Mouse (Mus musculus) heart, postnatal 10 days (tissue): ENCODE results near the gene F13a1. TPM values are rescaled to one million over a fixed set of nuclear protein-coding genes. Genes with fewer than 3 reads are reported as not detected.
A peak's percentile ranks its signal among the peaks of the same experiment; 100 is the strongest.

ENCODE experiments used
- DNase-seq, 2 experiments: peaks; one replicate each; pipeline ENCODE4 v3.0.0; 2021
- intact Hi-C: fragments of 180-260 bp; cut with DNase I; formaldehyde crosslinking; loops from one replicate; pipeline ENCODE4 v1.15.1; 2025
- total RNA-seq, 2 experiments: library from RNA; stranded (reverse); gene quantifications; 2 replicates each; pipeline ENCODE4 v1.2.3; 2021

F13a1 gene
- total RNA-seq, result 10 to 100 TPM; 14.4 to 18.8 TPM

- peak in 1 of 2 experiments; percentile 19 for DNase-seq
- intact Hi-C loops, result no loop called here
These were observed at the start of gene F13a1 for GRCm38 (mm10) chr13:37050126-37050525. Gene F13a1, minus strand, starts transcription at chr13:37050244.

DNA sequence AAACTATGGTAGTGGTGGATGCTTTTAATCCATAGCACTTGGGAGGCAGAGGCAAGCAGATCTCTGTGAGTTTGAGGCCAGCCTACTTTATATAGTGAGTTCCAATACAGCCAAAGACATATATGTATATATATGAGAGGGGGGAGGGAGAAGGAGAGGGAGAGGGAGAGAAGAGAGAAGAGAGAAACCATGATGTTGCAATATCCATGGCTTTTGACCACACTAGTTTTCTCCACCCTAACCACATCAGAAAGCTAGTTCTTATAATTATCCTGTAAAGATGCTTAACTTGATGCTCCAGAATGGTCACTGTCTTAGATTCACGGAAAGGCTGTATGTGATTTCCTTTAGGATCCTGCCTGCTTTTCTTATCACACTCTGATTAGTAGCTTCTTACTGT is 41.6 kb upstream of the F13a1 start:
- DNase-seq, result no peak
- intact Hi-C loops, result no loop called here

- no peak for DNase-seq
- intact Hi-C loops, result no loop called here
These were observed 39.1 kb upstream of the F13a1 start for GRCm38 (mm10) chr13:37089104-37089503.

GRCm38 (mm10) chr13:37081506-37082241 is 31.6 kb upstream of the F13a1 start:
- intact Hi-C loops, result no loop called here

DNA sequence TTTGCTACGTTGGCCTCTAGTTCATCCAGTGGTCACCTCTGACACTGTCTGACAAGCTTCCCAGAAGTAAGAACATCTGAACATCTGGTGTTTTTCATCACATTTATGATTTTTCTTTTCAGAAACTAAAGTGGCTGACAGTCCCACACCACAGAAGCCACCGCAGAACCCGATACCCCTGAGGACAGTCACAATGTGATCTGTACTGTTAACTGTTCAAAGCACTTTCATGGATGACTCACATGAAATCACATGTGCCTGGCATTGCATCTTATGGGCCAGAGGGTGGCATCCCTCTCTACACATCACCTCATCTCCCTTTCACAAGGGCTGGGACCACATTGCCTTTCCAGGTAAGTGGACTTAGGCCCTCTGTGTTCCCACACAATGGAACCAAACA is 21.3 kb upstream of the F13a1 start:
- no peak for DNase-seq
- intact Hi-C loops, result no loop called here

More at GRCm38 (mm10) chr13:37081506-37082241, 31.6 kb upstream of the F13a1 start:
- no peak for DNase-seq

- intact Hi-C loops, result no loop called here
These were observed 20.8 kb upstream of the F13a1 start for GRCm38 (mm10) chr13:37070824-37071223.

DNA sequence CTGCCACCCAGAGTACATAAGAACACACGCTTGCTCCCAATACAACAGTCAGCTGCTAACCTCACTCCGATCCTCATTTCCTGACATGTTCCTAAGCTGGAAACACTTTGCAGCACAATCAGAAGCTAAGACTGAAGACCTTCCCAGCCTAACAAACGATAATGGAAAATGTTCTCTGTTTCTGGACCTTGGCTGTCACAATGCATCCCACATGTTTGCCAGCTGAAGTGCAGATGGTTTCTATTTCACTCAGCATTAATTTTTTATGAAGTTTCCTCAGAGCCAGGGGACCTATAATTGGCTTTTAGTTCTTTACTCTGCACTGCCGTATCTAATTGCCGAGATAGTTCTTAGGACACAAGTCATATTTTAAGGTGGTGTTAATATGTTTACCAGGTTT is 10.8 kb upstream of the F13a1 start:
- intact Hi-C loops, result no loop called here
- DNase-seq, result peak; percentile 46 to 56

More at GRCm38 (mm10) chr13:37070824-37071223, 20.8 kb upstream of the F13a1 start:
- no peak for DNase-seq

DNA sequence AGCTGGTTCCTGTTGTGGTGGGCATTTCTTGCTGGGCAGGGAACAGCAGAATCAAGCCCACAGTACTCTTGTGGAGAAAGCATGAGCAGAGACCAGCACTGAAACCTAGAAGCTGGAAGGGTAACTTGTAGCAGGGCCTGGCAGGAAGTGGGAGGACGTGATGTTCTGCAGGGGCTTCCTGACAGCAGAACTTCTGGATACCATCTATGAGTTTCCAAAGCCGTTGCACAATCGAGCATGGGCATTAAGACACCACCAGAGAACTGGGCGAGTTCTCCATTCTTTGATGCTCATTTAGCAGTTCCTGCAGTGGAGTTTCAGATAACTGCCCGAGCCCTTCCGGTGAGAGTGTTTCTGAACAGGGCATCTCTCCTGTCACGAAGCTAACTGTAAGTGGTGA is 6.6 kb upstream of the F13a1 start:
- DNase-seq, result peak; percentile 25 to 30

DNA sequence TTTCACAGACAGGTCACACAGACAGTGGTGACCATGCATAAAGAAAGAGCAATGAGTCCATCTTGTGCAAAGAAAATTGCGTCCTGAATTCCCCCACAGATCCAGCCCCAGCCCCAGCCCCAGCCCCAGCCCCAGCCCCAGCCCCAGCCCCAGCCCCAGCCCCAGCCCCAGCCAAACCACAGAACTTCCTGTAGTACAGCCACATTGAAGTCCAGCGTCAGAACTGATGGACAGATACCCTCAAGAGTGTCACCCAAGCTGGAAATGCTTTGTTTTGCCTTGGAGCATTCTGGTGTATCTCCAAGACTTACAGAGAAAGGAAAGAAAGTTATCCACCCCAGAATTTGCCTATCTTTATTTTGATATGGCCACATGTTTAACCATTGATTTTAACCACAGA is 413 bp downstream of the F13a1 start:
- no peak for DNase-seq
- intact Hi-C loops, result no loop called here

More for the DNA sequence above, 6.6 kb upstream of the F13a1 start:
- intact Hi-C loops, result no loop called here

DNA sequence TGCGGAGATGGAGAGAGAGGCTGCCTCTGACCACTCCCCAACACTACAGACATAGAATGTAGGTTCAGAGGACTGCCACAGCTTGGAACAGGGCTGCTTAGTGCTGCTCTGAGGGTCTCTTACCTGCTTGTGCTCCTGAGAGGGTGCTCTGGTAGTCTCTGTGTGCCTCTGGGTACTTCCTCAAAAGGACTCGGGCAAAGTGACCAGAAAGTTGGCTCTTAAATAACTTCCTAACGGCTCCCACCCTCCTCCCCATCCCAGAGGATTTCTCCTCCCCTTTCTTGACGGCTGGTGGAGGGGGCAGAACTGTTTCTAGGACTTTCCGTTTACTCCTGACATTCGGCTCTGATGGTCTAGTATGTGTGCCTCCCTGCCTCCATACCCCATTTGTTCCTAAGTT is 1.0 kb downstream of the F13a1 start:
- DNase-seq, result no peak
- intact Hi-C loops, result no loop called here

DNA sequence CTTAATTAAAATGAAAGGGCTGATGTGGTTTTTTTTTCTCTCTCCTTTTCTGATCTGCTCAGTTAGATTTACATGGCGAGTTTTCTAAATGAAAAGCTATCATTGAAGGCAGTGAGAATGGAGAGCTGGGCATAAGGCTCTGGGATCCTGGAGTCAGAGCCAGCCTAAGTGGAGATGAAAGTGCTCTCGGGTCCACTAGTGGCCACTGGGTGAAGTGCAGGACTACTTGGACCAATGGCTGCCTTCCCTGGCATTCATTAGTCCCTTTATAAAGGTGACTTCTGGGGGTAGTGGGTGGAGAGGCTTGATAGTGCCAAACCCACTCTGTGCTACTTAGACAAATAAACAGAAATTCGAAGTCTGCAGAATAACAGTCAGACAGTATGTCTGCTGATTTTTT is 5.0 kb downstream of the F13a1 start:
- DNase-seq, result peak in 1 of 2 experiments; percentile 23
- intact Hi-C loops, result no loop called here

DNA sequence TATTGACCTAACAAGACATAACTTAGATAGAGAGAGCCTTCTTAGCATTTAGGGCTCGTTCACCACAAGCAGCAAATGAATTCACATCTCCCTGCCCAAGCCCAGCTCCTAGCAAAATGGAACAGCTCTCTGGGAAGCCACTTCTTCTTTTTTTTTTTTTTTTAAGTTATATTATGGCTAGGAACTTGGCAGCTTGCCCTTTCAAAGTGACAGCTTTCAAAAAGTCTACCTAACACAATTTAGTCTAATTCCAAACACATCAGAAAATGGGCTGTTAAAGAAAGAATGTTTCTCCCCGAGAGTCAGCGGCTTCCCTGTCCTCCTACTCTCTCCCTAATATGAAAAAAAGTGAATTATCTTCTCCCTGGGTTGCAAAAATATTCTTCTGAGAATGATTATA is 15.3 kb downstream of the F13a1 start:
- intact Hi-C loops, result no loop called here
- no peak for DNase-seq

DNA sequence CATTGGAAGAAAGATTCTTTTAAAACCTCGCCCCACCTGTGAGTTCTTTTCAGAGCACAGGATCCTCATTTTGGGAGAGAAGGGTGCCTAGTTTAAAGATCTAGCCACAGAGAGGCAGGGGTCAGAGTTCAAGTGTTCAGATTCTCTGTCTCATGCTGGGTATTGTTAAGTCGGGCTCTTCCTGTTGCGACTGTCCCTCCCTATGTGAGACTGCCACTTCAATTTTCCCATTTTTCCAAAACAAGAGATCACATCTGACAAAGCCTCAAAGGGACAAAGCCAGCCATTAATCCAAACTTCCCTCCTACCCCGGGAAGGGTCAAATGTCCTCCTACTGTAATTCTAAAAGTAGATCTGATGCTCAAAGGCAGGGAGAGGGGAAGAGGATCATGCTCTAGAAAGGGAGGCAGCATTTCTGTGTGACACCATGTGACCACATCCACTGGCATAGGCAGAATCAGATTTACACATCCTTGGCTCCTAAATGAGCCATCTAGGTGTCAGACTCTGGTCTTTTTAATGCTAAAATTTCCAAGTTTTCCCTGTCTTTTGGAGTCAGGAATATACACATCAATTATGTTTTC is 24.0 kb downstream of the F13a1 start:
- intact Hi-C loops, result no loop called here
- DNase-seq, result no peak

DNA sequence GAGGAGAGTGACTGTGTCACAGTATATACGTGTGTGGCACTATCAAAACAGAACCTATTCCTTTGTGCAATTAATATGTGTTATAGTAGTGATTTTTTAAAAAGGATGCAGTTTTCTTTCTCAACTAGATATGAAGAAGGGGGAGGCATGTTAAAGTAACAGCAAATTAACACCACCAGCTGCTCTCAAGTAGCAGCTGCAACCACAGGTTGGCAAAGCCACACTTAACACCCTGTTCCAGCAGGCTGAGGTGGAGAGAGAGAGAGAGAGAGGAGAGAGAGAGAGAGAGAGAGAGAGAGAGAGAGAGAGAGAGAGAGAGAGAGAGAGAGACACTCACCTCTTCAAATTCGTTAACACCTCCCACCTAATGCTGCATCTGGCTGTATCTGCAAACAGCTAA is 28.5 kb downstream of the F13a1 start:
- intact Hi-C loops, result no loop called here
- no peak for DNase-seq

DNA sequence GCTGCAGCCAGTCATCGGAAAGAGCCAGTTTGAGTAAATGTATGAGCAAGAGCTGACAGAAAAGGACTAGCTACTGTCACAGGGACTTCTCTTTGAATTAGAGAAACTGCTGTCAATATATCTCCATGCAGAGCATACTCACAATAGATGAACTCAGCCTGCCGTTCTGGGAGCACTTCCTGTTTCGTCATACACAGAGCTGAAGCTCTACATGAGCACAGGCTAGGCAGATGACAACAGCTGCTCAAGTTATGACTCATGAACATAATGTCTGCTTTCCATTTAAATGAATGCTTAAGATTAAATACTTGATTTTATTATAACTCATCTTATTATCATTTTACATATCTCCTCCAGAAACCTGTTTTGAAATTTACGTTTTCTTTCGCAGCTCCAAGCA is 39.3 kb downstream of the F13a1 start:
- intact Hi-C loops, result no loop called here
- peak in 1 of 2 experiments; percentile 7 for DNase-seq

DNA sequence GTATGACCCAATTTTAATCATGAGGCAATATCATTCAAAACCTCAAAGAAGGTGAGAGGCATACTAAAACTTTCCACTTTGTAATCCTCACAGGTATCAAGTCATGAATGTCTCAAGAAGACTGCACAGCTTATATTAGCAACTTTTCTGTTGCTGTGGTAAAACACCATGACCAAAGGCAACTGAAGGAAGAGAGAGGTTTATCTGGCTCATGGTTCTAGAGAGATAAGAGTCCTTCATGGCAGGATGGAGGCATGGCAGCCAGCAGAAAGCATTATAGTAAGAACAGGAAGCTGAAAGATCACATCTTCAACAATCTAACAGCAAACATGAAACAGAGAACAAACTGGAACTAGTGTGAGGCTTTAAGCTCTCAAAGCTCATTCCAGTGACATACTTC is 43.8 kb downstream of the F13a1 start:
- no peak for DNase-seq
- intact Hi-C loops, result no loop called here

DNA sequence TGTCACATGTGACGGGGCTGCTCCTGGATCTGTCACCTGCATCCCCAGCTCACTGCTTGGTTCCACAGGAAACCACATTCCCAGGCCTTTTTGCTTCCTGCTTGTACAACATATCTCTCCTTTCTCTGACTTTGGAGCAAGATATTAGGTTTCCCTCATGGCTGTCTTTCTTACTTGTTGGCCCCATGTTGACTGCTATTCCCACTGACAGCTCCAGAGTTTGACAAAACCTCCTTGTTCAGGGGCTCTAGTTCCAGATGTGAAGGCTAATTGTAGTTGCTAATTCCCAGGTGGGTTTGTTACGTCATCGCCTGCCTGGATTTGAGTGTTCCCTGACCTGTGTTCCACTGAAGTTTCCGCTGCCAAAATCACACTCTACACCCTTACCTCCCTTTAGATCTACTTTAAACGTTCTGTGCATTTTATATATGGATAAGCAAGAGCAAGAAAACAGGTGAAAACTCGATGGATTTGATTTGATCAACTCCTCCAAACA is 50.8 kb downstream of the F13a1 start:
- no peak for DNase-seq
- intact Hi-C loops, result no loop called here

GRCm38 (mm10) chr13:36993593-36993992 is 56.5 kb downstream of the F13a1 start:
- intact Hi-C loops, result no loop called here
- DNase-seq, result no peak

DNA sequence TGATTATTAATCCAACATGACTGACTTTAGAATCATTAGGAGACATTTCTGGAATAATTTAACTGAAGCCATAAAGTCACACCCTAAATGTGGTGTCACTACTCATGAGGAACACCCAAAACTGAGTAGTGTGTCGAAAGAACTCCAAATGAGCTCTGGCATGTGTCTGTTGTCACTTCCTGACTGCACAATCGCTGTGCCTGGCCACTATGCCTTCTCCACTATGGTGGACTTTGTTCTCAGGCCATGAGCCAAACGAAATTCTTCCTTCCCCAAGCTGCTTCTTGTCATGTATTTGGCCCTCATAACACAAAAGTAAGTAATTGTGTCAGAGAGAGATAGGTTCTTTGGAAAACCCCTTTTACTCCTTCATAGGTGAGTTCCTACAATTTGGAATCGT is 61.7 kb downstream of the F13a1 start:
- intact Hi-C loops, result no loop called here
- no peak for DNase-seq

- intact Hi-C loops, result no loop called here
- no peak for DNase-seq
These were observed 77.0 kb downstream of the F13a1 start for GRCm38 (mm10) chr13:36973016-36973415.

GRCm38 (mm10) chr13:36972226-36972625 is 77.8 kb downstream of the F13a1 start:
- no peak for DNase-seq
- intact Hi-C loops, result no loop called here

DNA sequence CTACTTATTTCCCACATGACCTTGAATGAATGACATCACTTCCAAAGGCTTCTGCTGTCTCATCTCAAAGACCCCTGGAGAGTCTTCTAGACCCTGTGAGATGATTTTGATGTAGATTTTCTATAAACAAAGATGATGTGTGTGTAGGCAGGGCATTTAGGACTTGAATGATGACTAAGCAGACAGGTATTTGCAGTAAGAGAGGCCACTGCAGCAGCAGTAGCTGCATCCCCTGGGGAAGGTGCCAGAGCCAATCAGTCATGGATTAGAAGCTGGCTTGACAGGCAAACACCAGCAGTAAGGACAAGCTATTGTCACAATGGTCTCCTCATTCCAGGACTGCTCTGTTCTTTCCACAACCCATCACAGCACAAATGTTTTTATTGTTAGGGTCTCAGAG is 87.1 kb downstream of the F13a1 start:
- intact Hi-C loops, result no loop called here
- DNase-seq, result no peak
